Mouse (Mus musculus) gastrocnemius, postnatal 4 days (tissue): ENCODE measurements around the gene Acot1. TPM values are rescaled to one million over a fixed set of nuclear protein-coding genes. Genes with fewer than 3 reads are reported as not detected.
A peak's percentile ranks its signal among the peaks of the same experiment; 100 is the strongest.
"Not testable (repeated sequence)": the region's sequence is repeated elsewhere in the genome, so short reads cannot be mapped to it uniquely, and the experiment has no call there.

Experiments used
- DNase-seq, 2 experiments: peaks; one replicate each; pipeline ENCODE4 v3.0.0; 2021 to 2022; ENCODE audit warnings: low spot score in 2 of 2, mixed read lengths in 2 of 2
- total RNA-seq, 2 experiments: library from RNA; stranded (reverse); gene quantifications; 2 replicates each; pipeline ENCODE4 v1.2.3; 2021

Acot1 gene
- total RNA-seq, 2 experiments from 2014 or later: 18.4 to 21.5 TPM

DNA sequence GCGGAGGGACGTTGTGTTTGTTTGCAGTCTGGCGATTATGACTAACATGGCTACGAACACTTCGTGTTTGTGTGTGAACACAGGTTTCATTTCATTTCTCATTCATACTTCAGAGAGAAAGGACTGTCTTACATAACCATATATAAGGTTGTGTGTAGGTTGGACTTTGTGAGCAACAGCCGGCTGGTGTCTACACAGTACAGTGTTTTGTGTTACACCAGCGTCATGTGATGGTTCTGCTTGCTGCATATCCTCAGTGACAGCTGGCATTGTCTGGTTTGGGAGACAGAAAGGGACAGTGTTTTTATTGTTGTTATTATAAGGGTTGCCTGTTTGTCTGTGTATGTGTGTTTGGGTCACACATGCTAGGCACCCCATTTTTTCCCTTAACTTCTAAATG is 4.4 kb downstream of the Acot1 start:
- no peak for DNase-seq

DNA sequence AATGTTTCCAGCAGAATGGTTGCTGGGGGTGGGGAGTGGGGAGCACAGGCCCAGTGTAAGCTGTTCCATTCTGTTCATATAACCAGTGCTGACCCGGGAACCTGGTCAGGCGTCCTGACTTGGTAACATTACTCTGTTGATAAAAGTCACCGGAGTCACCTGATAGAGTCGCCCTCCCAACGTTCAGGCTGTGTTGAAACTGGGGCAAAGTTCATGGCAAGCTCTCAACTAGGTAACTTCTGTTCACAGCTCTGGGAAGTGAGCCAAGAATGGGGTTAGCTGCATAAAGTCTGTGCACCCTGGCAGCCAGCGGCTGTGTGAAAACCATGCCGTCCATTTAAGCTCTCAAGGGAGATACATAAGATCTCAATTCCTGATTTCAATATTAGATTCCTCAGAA is 11.2 kb downstream of the Acot1 start:
- DNase-seq: peak in 1 of 2 experiments; percentile 44

DNA sequence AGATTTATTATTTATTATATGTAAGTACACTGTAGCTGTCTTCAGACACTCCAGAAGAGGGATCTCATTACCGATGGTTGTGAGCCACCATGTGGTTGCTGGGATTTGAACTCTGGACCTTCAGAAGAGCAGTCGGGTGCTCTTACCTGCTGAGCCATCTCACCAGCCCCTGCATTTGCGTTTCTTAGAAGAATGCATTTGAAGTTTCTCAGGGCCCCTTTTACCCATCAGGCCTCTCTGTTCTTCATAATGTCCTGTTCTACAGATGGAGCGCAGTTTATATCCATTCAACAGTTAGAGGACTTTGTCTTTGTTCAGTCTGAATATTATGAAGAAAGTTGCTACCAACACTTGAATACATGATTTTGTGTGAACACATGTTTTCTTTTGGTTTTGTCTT is 13.0 kb downstream of the Acot1 start:
- not testable (repeated sequence) for DNase-seq

DNA sequence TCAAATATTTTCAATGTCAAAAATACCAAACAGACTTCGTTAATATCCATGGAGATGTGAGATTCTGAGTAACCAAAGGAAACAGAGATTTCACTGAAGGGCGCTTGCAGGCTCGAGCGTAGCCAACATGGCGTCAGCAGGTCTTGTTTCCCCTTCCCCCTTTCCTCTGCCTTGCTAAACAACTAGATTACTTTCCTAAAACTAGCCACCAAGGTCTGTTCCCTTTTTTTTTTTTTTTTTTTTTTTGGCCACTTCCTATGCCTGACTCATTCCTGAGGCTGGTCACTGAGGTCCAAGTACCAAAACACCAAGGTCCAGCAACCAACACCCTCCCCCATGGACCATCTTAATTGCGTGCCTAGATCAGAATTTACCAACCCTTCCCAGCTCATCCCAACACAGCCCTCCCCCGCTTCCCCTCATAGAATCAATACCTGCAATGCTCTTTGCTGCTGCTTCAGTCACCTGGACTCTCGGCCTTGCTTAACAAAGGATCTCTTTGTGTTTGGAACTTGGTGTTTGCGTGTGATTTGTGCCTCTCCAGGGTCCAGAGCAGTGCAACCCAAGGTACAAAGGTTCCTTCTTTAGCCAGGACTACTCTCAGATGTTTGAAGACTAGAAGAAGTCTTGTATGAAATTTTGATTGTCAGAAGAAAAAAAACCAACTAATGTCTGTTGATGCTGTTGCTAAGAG is 13.9 kb downstream of the Acot1 start:
- DNase-seq: no peak

DNA sequence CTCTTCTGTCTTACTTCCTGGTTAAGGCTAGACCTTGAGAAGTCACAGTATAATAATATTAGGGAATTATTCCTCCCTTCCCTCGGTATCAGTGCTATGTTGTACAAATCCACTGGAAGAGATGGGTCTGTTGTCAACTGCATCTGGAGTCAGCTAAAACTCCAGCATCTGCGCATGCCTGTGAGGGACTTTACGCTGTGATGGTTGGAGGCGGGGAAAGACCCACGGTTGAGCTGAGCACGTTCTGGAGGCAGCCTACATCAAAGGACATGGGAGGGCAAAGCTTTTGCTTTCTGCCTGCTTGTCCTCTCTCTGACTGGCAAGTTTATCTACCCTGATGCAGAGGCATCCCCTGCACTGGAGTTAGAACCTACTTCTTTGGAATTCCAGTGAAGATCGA is 16.6 kb downstream of the Acot1 start:
- DNase-seq: no peak

DNA sequence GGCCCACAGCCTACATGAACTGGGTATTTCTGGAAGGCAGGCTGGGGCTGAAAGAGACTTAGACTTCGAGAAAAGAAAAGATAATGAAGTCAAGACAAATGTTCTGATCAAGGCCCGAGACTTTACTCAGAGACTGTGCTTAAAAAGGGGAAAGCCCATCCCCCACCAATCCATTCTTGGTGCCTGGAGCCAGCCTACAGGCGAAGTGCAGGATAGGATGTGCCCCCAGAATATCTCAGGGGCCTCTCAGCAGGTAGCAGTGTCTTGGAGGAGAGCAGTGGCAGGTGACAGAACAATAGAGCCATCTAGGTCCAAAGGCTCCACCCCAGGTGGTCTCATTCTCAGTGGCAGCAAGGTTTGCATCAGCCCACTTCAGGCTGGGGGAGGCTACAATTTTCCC is 19.0 kb downstream of the Acot1 start:
- DNase-seq: not testable (repeated sequence)

DNA sequence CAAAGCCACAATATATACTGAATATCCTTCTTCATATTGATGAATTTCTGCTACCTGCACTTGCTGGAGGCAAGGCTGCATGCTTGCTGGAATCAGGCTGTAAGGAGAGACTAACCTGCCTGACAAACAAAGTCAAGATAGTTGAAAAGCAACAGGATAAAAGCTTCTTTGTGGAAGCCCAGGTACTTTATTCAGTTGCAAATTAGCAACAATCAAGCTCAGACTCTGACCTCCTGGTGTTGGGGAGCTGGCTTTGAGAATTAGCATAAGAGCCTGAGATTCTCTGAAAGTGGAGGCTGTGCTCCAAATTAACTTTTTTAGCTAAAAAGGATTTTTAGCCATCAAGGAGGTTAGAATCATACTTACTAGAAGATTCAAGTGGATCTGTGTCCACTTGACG is 19.8 kb downstream of the Acot1 start:
- DNase-seq: not testable (repeated sequence)

DNA sequence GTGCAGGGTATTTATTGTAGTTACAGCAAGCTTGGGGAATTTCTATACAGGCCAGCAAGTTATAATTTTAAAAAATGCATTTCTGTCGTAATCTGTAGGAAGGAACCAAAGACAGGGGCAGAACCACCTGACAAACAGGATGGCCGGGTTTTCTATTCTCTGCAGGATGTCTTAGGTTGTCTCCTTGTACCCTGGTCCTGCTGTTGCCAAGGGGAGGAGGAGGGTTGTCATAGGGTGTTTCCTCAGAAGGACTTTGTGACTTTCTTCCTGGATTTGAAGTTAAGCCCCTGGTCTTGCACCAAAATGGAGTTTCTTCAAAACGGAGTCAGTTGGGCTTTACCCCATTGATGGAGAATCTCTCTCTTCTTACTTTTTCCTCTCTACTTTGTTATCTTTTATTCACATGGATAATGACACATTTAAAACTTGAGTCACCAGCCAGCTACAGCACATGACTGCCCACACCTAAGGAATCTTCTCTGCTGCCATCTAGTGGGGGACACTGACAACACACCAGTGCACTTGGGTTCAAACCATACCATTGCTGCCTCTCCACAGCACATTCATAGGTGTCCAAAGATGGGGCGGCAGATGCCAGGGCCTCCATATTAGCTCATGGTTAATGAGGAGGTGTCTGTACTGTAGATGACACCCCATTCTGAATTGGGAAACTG is 21.5 kb downstream of the Acot1 start:
- DNase-seq: peak; percentile 44 to 71

DNA sequence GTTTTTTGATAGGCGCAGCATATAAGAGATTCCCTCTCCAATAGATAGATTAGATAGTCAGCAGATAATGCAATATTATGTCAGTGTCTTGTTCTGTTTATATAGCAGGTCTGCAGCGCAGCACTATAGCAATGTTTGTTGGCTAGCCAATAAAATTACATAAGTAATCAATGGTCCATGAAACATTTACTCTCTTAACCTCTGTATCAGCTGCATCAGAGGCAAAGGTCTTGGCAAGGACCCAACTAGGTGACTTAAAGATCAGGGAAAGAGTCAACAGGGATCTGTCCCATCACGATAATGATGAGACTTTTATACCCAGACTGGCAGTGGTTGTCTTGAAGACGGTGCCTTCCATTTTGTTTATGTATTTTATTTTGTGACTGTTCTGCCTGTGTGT is 23.6 kb downstream of the Acot1 start:
- no peak for DNase-seq

DNA sequence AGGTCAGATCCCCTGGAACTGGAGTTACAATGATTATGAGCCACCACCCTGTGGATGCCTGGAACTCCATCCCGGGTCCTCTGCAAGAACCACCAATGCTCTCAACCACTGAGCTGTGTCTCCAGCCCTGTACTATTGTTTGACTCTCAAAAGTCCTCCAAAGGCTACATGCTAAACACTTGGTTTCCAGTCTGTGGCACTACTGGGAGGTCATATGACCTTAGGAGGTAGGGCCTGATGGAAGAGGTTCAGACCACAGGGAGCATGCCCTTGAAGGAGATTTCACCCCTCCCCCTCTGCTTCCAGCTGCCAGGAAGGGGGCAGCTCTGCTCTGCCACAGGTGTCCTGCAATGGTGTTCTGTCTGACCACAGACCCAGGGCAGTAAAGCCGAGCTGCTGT is 24.0 kb downstream of the Acot1 start:
- DNase-seq: not testable (repeated sequence)

DNA sequence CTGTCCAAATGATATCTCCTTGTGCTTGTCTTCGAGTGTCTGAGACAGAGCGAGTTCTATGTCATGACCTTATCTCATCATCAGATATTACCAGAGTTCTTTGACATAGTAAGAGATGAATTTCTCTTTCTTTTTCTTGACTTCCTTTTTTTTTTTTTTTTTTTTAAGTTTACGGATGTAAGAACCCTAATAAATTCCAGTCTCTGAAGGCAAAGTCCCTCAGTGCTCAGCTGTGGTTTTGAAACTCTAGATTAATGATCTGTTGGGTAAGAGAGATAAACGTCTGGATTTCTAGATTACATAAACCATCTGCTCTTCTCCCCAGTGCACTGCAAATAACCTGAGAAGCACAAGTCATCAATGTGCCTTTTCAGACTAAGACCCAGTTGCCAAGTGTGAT is 24.8 kb downstream of the Acot1 start:
- DNase-seq: no peak

DNA sequence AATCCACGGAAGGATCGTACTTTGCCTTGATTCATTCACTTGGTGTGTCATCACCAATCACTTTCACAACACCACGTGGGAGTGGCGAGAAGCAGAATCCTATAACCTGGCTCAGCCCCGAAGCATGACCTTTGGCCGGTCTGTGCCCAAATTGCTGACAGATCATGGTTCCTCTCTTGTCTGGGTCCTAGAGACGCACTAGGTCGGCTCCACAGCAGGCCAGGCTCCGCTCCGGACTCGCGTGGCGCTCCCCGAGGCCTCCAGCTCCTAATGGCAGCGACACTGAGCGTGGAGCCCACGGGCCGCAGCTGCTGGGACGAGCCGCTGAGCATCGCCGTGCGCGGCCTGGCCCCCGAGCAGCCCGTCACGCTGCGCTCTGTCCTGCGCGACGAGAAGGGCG is 29.0 kb downstream of the Acot1 start, which contains the start of gene Acot4:
Gene Acot4 (plus strand): TSS at position 139 of the 400 bp plus-strand sequence.
- not testable (repeated sequence) for DNase-seq

DNA sequence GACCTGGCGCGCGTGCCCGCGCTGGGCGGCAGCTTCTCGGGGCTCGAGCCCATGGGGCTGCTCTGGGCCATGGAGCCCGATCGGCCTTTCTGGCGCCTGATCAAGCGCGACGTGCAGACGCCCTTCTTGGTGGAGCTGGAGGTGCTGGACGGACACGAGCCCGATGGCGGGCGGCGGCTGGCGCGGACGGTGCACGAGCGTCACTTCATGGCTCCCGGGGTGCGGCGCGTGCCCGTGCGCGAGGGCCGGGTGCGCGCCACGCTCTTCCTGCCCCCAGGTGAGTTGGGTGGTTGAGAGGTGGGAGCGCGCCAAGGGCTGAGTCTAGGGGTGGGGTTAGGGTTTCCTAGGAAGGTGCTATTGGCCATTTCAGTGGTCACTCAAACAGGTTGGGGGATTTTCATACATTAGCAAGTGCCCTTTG is 29.4 kb downstream of the Acot1 start, which contains the start of gene Gm49366:
Gene Gm49366 (plus strand): TSS at position 245 of the 421 bp plus-strand sequence.
- peak in 1 of 2 experiments; percentile 22 for DNase-seq

DNA sequence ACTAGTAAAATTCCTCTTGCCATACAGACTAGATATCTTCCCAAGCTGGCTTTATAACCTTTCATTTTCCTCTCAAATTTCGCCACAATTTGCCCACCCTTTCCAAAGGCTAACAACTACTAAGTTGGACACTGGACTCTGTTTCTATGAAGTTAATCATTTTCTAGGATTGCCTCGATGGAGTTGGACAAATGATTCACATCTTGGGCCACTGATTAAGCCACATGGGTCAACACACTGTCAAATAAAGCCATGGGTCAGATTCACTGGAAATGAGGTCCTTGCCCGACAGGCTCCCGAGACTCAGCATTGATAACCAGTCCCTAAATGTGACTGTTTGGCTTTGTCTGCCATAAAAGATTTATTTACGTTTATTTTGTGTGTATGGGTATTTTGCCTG is 33.0 kb downstream of the Acot1 start:
- DNase-seq: no peak

DNA sequence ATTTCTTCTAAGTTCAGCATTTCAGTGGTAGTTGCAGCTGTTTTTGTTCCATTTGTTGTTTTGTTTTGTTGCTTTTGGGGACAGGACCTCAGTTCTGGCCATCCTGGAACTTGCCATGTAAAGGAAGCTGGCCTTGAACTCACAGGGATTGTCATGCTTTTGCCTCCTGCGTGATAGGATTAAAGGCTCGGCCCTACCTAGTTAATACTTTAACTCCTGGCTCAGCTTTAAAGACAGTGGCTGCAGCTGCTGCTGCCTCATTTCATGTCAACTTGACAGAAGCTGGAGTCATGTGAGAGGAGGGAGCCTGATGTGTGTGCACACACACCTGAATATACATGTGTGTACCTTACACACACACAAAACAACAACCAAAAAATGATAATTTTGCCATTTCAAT is 34.8 kb downstream of the Acot1 start:
- no peak for DNase-seq

DNA sequence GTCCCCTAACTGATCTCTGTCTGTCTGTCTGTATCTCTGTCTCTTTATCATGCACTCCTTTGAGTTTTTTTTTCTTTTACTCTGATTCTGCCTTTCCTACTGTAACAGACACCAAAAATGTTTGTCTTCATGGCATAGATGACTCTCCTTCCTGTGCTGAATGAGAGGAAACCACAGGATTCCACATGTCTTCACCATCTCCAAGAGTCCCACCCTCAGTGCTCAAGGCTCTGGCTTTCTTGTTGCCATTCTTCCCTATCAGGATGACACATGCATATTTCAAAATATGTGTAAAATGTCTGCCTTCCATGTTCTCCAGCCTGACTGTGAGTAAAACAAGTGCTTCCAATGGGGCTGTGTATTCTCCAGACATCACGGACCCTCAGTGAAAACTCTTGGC is 37.6 kb downstream of the Acot1 start:
- no peak for DNase-seq

DNA sequence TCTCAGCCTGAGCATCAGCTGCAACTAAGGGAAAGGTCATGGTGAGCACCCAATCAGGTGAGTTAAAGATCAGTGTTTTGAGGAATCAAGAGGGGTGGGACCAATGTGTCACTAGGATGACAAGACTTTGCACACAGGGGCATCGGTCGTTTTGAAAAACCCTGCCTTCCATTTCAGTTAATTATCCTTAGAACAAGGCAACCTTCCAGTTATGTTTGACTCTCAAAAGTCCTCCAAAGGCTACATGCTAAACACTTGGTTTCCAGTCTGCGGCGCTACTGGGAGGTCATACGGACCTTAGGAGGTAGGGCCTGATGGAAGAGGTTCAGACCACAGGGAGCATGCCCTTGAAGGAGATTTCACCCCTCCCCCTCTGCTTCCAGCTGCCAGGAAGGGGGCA is 41.5 kb downstream of the Acot1 start:
- not testable (repeated sequence) for DNase-seq

DNA sequence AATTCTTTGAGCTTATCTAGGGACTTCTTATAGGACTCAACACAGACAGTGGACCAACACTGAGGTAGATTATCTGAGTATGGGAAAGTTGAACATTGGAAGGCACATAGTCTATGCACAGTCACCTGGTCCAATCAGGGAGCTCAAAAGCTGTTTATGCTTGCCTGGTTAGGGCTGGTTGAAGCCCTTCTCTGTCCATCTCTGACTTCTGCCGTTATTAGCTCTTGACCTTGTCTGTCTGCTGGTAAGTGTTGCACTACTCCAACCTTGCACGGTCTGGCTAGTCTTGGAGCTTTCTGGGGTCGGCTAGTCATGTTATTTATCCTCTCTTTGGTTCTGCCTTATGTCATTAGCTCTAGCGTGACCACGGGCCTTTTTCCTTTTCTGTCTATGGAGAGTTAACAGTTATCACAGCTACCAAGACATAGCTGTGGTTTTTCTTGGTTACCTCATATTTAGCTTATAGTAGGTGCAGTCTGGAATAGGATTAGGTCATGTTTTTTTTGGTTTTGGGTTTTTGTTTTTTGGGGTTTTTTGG is 42.7 kb downstream of the Acot1 start, which contains the start of gene Acot3:
Gene Acot3 (plus strand): TSS at position 208 of the 538 bp plus-strand sequence.
- no peak for DNase-seq

DNA sequence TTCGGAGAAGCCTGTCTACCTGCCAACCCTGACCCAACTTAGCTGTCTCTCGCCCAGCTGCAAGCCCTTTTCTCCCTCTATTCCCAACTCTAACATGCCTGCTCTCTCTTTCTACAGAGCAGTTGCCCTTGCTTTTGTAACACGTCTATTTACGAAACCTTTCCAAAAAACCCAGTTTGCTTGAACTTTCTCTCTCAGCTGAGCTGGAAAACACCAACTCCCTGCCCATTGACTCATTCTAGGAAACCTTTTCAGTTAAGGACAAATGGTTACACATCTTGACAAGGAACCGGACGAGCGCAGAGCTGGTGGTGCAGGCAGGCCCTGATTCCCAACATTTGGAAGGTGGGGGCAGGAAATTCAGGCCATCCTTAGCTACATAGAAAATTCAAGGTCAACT is 43.3 kb downstream of the Acot1 start:
- DNase-seq: no peak

DNA sequence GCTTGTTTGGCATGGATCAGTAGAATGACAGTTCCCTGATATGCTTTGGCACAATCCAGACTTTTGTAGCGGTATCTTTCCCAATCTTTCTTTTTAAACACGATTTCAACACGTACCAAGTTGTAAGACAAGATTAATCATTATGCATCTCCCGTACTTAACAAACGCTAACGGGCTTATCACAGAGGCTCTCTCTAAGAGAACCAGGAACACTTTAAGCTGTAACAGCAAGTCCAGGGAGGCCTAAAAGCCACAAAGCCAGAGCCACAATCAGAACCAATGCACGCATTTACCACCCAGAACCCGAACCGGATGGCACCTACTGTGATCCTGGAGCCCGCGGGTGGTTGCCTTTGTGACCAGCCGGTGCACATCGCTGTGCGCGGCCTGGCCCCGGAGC is 43.9 kb downstream of the Acot1 start:
- no peak for DNase-seq

DNA sequence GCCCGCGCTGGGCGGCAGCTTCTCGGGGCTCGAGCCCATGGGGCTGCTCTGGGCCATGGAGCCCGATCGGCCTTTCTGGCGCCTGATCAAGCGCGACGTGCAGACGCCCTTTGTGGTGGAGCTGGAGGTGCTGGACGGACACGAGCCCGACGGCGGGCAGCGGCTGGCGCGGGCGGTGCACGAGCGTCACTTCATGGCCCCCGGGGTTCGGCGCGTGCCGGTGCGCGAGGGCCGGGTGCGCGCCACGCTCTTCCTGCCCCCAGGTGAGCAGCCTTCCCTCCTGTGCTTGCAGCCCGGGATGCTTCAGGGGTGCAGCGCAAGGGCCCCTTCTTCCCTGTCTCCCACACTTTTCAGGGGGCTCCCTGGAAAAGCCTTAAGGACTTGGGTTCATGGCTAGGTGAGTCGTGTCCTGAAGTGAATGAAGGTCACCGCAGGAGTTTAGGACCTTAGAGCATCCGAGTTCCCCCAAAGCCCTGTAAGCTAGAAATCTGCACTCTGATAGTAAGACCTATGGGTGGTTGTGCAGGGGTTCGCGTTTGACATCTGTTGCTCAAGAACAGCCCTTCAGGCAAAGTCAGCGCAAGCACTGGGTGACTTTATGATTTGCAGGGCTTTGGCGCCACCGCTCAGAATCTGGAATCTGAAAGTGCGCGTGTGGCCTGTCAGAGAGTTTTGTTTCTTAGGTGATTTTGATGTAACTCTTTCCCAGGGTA is 44.5 kb downstream of the Acot1 start:
- no peak for DNase-seq

DNA sequence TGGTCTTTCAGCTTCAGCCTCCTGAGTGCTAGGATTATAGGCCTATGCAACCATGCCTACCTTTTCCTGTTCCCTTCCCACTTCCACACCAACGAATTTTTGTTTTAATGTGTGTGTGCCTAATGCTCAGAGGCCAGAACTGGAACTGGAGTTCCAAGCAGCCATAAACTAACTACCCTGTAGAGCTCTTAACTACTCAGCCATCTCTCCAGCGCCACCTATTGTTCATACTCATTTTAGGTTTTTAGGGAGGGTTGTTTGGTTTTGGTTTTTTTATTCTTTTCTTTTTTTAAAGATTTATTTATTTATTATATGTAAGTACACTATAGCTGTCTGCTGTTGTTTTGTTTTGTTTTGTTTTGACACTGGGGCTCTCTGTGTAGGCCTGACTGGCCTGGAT is 51.7 kb downstream of the Acot1 start:
- no peak for DNase-seq
